Mouse (Mus musculus): ENCODE results near the gene Gm49396.

The Gm49396 gene

DNA sequence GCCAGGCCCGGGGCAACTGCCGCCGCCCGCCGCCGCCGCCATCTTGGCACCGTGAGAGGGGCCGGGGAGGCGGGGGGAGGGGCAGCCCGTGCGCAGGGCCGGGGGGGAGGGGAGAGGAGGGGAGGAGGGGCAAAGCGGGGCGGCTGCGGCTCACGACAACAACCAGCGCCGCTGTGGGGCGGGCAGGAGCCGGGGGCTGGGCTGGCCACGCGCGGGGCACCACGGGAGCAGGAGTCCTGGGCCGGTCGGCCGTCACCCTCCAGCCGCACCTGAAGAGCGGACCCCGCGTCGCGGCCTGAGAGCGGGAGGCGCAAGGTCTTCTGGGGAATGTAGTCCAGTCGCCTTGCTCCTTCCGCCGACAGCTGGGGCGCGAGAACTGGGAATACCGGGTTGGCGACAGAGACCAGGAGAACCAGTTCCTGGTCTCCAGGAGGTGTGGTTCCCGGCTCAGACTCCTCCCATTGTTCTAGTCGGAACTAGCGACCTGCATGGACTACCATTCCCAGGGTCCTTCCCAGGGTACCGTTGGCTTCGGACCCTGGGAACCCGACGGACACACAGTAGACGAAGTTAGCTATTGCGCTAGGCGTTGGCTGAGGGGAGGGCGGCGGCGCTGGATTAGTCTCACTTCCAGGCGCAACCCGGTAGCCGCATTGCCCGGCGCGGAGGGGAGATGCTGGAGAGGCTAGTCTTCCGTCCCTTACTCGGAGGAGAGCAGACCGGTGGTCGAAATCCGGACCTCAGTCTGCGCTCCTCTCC lies 25.7 kb downstream of the Gm49396 start, which contains the start of gene Kmt2b:
Gene Kmt2b, minus strand, starts transcription at position 51 of the 759 bp plus-strand sequence.
- DNase-seq (ENCODE audit: low spot score) = peak; percentile 98

- peak; percentile 84 for DNase-seq (ENCODE audit: low spot score)
Observed at GRCm38 (mm10) chr7:30589435-30590301, 26.5 kb downstream of the Gm49396 start.

DNA sequence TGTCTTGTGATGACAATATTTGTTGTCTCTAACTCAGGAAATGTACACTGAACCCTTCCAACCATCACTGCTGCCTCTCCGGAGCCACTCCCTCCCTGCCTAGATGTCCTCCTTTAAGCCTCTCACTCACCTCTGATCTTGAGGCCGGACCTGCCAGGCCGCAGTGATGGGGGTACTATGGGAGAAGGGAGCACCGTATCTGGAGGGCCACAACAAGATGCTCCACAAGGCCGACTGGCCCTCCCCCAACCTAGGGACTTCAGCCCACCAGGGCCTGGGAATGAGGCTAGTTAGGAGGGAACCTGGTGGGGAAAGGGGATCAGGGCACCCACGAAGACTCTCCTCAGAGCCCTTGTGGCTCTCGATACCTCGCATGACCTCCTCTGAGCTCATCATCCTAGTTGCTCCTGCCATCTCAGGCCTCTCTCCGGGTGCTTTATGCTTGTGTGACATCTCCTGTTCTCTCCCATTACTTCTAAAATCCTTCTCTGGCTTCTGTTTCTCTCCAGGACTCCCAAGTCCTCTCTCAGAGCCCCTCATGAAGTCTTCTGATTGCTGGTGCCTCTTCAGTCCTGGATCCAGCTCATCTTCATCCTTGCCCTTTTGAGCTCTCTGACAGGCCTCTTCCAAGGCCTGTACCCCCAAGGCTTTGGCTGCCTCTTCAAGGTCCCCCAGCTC lies 27.9 kb downstream of the Gm49396 start:
- no peak for DNase-seq (ENCODE audit: low spot score)

- no peak for DNase-seq (ENCODE audit: low spot score)
Observed at GRCm38 (mm10) chr7:30591605-30591951, 28.4 kb downstream of the Gm49396 start.

- no peak for DNase-seq (ENCODE audit: low spot score)
Observed at GRCm38 (mm10) chr7:30592772-30593423, 29.8 kb downstream of the Gm49396 start.

GRCm38 (mm10) chr7:30593579-30594509 lies 30.7 kb downstream of the Gm49396 start:
- no peak for DNase-seq (ENCODE audit: low spot score)

GRCm38 (mm10) chr7:30594510-30595024 lies 31.4 kb downstream of the Gm49396 start:
- no peak for DNase-seq (ENCODE audit: low spot score)

DNA sequence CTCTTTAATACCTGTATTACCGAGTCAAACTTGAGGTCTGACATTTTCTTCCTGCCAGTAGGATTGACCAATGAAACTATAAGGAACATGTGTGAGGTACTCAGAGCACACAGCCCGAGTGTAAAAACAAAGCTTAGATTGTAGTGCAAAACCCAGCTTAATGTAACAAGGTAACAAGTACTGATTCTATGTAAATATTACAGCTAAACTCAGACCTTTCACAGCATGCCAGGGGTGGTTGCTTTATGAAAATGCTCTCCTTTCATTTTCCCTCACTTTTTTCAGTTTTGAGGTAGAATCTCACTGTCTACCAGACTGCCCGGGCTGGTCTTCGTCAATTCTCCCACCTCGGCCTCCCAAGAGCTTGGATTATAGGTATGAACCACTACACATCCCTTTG lies 32.9 kb downstream of the Gm49396 start:
- no peak for DNase-seq (ENCODE audit: low spot score)

GRCm38 (mm10) chr7:30596811-30597210 lies 33.7 kb downstream of the Gm49396 start:
- DNase-seq (ENCODE audit: low spot score) = peak; percentile 35

GRCm38 (mm10) chr7:30598786-30599185 lies 35.6 kb downstream of the Gm49396 start, which contains the start of gene Zbtb32:
Gene Zbtb32, minus strand, starts transcription at chr7:30598909.
- no peak for DNase-seq (ENCODE audit: low spot score)

GRCm38 (mm10) chr7:30599933-30600353 lies 36.8 kb downstream of the Gm49396 start:
- DNase-seq (ENCODE audit: low spot score) = peak; percentile 97

GRCm38 (mm10) chr7:30600651-30601050 lies 37.5 kb downstream of the Gm49396 start:
- DNase-seq (ENCODE audit: low spot score) = peak; percentile 82

GRCm38 (mm10) chr7:30602583-30602982 lies 39.4 kb downstream of the Gm49396 start:
- peak; percentile 90 for DNase-seq (ENCODE audit: low spot score)

DNA sequence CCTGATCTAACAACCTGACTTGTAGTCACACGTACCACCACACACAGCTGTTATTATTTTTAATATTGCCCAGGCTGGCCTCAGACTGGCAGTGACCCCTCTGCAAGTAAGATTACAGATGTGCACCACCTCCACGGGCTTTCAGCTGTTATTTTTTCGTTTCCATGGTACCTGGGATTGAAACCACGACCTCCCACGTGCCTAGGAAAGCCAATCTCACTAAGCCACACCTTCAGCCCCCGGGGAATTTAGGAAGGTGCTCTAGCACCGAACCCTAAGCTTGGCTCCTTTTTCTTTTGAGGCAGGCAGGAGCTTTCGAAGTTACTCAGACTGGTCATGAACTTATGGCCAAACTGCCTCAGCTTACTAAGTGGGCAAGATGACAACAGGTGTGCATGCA lies 41.3 kb downstream of the Gm49396 start:
- no peak for DNase-seq (ENCODE audit: low spot score)

DNA sequence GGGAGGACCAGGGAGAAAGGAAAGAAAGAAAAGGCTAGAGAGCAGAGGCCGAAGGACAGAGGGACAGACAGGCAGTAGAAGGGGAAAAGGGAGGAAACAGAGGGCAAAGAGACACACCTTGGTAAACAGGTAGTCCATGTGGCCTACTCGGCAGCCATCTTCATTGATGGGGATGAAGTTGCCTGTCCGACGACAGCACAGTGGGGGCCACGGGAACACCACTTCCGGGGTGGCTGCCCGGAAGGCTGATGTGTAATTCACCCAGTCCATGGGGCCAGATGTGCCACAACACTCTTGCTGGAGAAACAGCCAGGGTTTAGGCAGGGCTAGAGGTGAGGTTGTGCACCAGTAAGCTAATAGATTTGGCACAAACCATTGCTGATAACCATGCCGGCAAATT lies 41.8 kb downstream of the Gm49396 start:
- DNase-seq (ENCODE audit: low spot score) = no peak

GRCm38 (mm10) chr7:30607706-30608309 lies 44.7 kb downstream of the Gm49396 start:
- peak; percentile 76 for DNase-seq (ENCODE audit: low spot score)

GRCm38 (mm10) chr7:30608476-30608875 lies 45.3 kb downstream of the Gm49396 start:
- DNase-seq (ENCODE audit: low spot score) = no peak

GRCm38 (mm10) chr7:30610043-30610442 lies 46.9 kb downstream of the Gm49396 start:
- DNase-seq (ENCODE audit: low spot score) = no peak

- DNase-seq (ENCODE audit: low spot score) = no peak
Observed at GRCm38 (mm10) chr7:30612654-30613402, 49.7 kb downstream of the Gm49396 start, which contains the start of gene Upk1a. Gene Upk1a, minus strand, starts transcription at chr7:30612847.
